7 mouse cellular contexts compared by ENCODE assay signal in genomic region chr19:5568470-5569140, GRCm38 (mm10). TPM values are rescaled to one million over a fixed set of nuclear protein-coding genes. Genes with fewer than 3 reads are reported as not detected.
DNase-seq lines count a peak whose midpoint lies in the region; ATAC-seq and TF ChIP-seq lines count a peak whose summit lies in the region.

No protein-coding gene starts in this region.

- H3K4me2 ChIP-seq in intestine, postnatal 0 days (replicated peaks; ENCODE audit: low read depth) = peak overlapping the region; percentile 95
- H3K4me2 ChIP-seq in midbrain, embryonic 11.5 days = peak overlapping the region; percentile 88

- peak; percentile 93 for TF ChIP-seq CTCF in intestine, postnatal 0 days (IDR thresholded peaks at IDR 0.05; ENCODE audit: low read depth)

- intact Hi-C loops in left cerebral cortex, postnatal 4 days (cut with DNase I) = loop anchor here (5.0 kb wide), 1 partner anchor 41 kb away; no protein-coding TSS in a partner anchor

- 0 out of 2 replicates have a peak, but pooled peaks cover 9% of the 10 kb centered on the region for H3K4me1 ChIP-seq in intestine, postnatal 0 days (replicated peaks; ENCODE audit: control insufficient read depth, insufficient read depth, low read length)
- peaks cover 6% of the 10 kb centered on the region for H3K4me1 ChIP-seq in midbrain, embryonic 11.5 days (ENCODE audit: control insufficient read depth, insufficient read depth, low read length)

- H3K4me3 ChIP-seq in intestine, postnatal 0 days (ENCODE audit: low read depth, low read length) = peak overlapping the region; percentile 74
- peak overlapping the region; percentile 78 for H3K4me3 ChIP-seq in midbrain, embryonic 11.5 days (ENCODE audit: low read depth, low read length)

- no peaks in the 10 kb centered on the region for H3K27me3 ChIP-seq in intestine, postnatal 0 days (replicated peaks; ENCODE audit: control insufficient read depth, insufficient read depth, low read length)
- peaks cover 11% of the 10 kb centered on the region for H3K27me3 ChIP-seq in midbrain, embryonic 11.5 days (ENCODE audit: control insufficient read depth, insufficient read depth, low read length)

- H3K9ac ChIP-seq in intestine, postnatal 0 days (ENCODE audit: low read depth, low read length) = peak overlapping the region; percentile 60
- 0 out of 2 replicates have a peak overlapping the region, but pooled peaks have one; percentile 4 for H3K9ac ChIP-seq in midbrain, embryonic 11.5 days (ENCODE audit: low read length)

- 5% methylated on average over 27 of the region's 27 CpGs for WGBS in intestine, postnatal 0 days
- 10% methylated on average over 27 of the region's 27 CpGs for WGBS in midbrain, embryonic 11.5 days

- H3K9me3 ChIP-seq in intestine, postnatal 0 days (ENCODE audit: control insufficient read depth) = no peaks in the 10 kb centered on the region
- no peaks in the 10 kb centered on the region for H3K9me3 ChIP-seq in midbrain, embryonic 11.5 days (ENCODE audit: control insufficient read depth, low read length)

- peak overlapping the region; percentile 94; the same call in 1 of the 2 replicates for H3K27ac ChIP-seq in intestine, postnatal 0 days (ENCODE audit: low read depth, low read length)
- H3K27ac ChIP-seq in midbrain, embryonic 11.5 days (ENCODE audit: low read depth, low read length) = no peak overlapping the region

- DNase-seq in adrenal gland, postnatal 14 days = peak; percentile 90
- DNase-seq in embryo, embryonic 9.5 days (ENCODE audit: extremely low spot score) = peak; percentile 82
- peak; percentile 85 for DNase-seq in left cerebral cortex, postnatal 4 days
- DNase-seq in midbrain, embryonic 11.5 days (ENCODE audit: low spot score, missing footprints) = peak; percentile 98
- peak; percentile 81 for DNase-seq in right cerebral cortex, postnatal 4 days

- 0 out of 2 replicates have a peak, but pooled peaks have one; percentile 12 for ATAC-seq in granulocyte monocyte progenitor cell, adult 5-6 weeks (replicated peaks; ENCODE audit: poor library complexity, severe bottlenecking)
- no peak for ATAC-seq in intestine, postnatal 0 days
- ATAC-seq in midbrain, embryonic 11.5 days (ENCODE audit: low FRiP score) = peak; percentile 41; the same call in 1 of the 2 replicates

- peaks cover 27% of the 10 kb centered on the region for H3K36me3 ChIP-seq in intestine, postnatal 0 days (ENCODE audit: control insufficient read depth, insufficient read depth)
- H3K36me3 ChIP-seq in midbrain, embryonic 11.5 days (ENCODE audit: control insufficient read depth, insufficient read depth, low read length) = no peaks in the 10 kb centered on the region

RNA-seq across cellular contexts. Expression of gene Ap5b1, which starts 0.8 kb away (rescaled TPM):
- 7.3 and 8.0 TPM in 2 replicates for total RNA-seq in adrenal gland, postnatal 14 days (2021)
- 5.7 and 17.5 TPM in 2 replicates for total RNA-seq in granulocyte monocyte progenitor cell, adult 5-6 weeks (2014; fragmentation: Nextera tagmentation)
- total RNA-seq in granulocyte monocyte progenitor cell, adult 5-6 weeks (2017) = 7.5 and 10.4 TPM in 2 replicates
- polyA plus RNA-seq in intestine, postnatal 0 days (2015; fragmentation: Nextera tagmentation; extraction: Ambion mirVana) = 13.0 and 15.9 TPM in 2 replicates
- 10 to 100 TPM; 11.6 to 12.2 TPM for total RNA-seq in left cerebral cortex, postnatal 4 days (2021)
- 1.0 and 1.5 TPM in 2 replicates for polyA plus RNA-seq in midbrain, embryonic 11.5 days (2014; fragmentation: Nextera tagmentation; extraction: Ambion mirVana)

RNA-seq across cellular contexts. Expression of gene Ovol1, which starts 8.2 kb away (rescaled TPM):
- total RNA-seq in adrenal gland, postnatal 14 days (2021) = not detected in 2 replicates
- total RNA-seq in granulocyte monocyte progenitor cell, adult 5-6 weeks (2014; fragmentation: Nextera tagmentation) = not detected in 2 replicates
- not detected in 2 replicates for total RNA-seq in granulocyte monocyte progenitor cell, adult 5-6 weeks (2017)
- 19.2 and 24.1 TPM in 2 replicates for polyA plus RNA-seq in intestine, postnatal 0 days (2015; fragmentation: Nextera tagmentation; extraction: Ambion mirVana)
- total RNA-seq in left cerebral cortex, postnatal 4 days (2021) = not detected
- 0.18 TPM in 1 of 2 replicates, not detected in the other for polyA plus RNA-seq in midbrain, embryonic 11.5 days (2014; fragmentation: Nextera tagmentation; extraction: Ambion mirVana)

RNA-seq across cellular contexts. Expression of gene Rnaseh2c, which starts 33.1 kb away (rescaled TPM):
- total RNA-seq in adrenal gland, postnatal 14 days (2021) = 106 and 113 TPM in 2 replicates
- total RNA-seq in granulocyte monocyte progenitor cell, adult 5-6 weeks (2014; fragmentation: Nextera tagmentation) = 78.4 and 114 TPM in 2 replicates
- total RNA-seq in granulocyte monocyte progenitor cell, adult 5-6 weeks (2017) = 37.7 and 140 TPM in 2 replicates
- 73.8 and 81.0 TPM in 2 replicates for polyA plus RNA-seq in intestine, postnatal 0 days (2015; fragmentation: Nextera tagmentation; extraction: Ambion mirVana)
- total RNA-seq in left cerebral cortex, postnatal 4 days (2021) = 10 to 100 TPM; 47.3 to 49.7 TPM
- 157 and 173 TPM in 2 replicates for polyA plus RNA-seq in midbrain, embryonic 11.5 days (2014; fragmentation: Nextera tagmentation; extraction: Ambion mirVana)

RNA-seq across cellular contexts. Expression of gene Kat5, which starts 41.4 kb away (rescaled TPM):
- 54.8 and 62.0 TPM in 2 replicates for total RNA-seq in adrenal gland, postnatal 14 days (2021)
- 27.9 and 52.2 TPM in 2 replicates for total RNA-seq in granulocyte monocyte progenitor cell, adult 5-6 weeks (2014; fragmentation: Nextera tagmentation)
- 60.2 and 82.3 TPM in 2 replicates for total RNA-seq in granulocyte monocyte progenitor cell, adult 5-6 weeks (2017)
- polyA plus RNA-seq in intestine, postnatal 0 days (2015; fragmentation: Nextera tagmentation; extraction: Ambion mirVana) = 37.4 and 38.6 TPM in 2 replicates
- 10 to 100 TPM; 84.6 to 98.4 TPM for total RNA-seq in left cerebral cortex, postnatal 4 days (2021)
- 36.9 and 40.0 TPM in 2 replicates for polyA plus RNA-seq in midbrain, embryonic 11.5 days (2014; fragmentation: Nextera tagmentation; extraction: Ambion mirVana)

RNA-seq across cellular contexts. Expression of gene Snx32, which starts 58.3 kb away (rescaled TPM):
- total RNA-seq in adrenal gland, postnatal 14 days (2021) = 10.4 and 11.8 TPM in 2 replicates
- 4.9 and 5.7 TPM in 2 replicates for total RNA-seq in granulocyte monocyte progenitor cell, adult 5-6 weeks (2014; fragmentation: Nextera tagmentation)
- 1.1 and 1.7 TPM in 2 replicates for total RNA-seq in granulocyte monocyte progenitor cell, adult 5-6 weeks (2017)
- 3.8 and 4.5 TPM in 2 replicates for polyA plus RNA-seq in intestine, postnatal 0 days (2015; fragmentation: Nextera tagmentation; extraction: Ambion mirVana)
- total RNA-seq in left cerebral cortex, postnatal 4 days (2021) = 10 to 100 TPM; 64.8 to 67.7 TPM
- 17.9 and 20.3 TPM in 2 replicates for polyA plus RNA-seq in midbrain, embryonic 11.5 days (2014; fragmentation: Nextera tagmentation; extraction: Ambion mirVana)
